Mouse (Mus musculus) limb, embryonic 15.5 days (tissue): ENCODE results near the gene E130208F15Rik. TPM values are rescaled to one million over a fixed set of nuclear protein-coding genes. Genes with fewer than 3 reads are reported as not detected.

Source experiments
- ATAC-seq: fragments of 200-750 bp; cut with Nextera tagmentation; 2 replicates; pipeline ENCODE4 v1.8.0; 2017; ENCODE audit warnings: low read depth, moderate TSS enrichment; ENCODE audit not compliant: insufficient number of reproducible peaks, low FRiP score, low TSS enrichment
- H3K27ac ChIP-seq: fragments of 300-500 bp; sonication (generic); 2 replicates; pipeline ENCODE4 v1.5.1; 2015; ENCODE audit warnings: moderate library complexity, mild to moderate bottlenecking, inconsistent platforms
- H3K27me3 ChIP-seq: fragments of 300-500 bp; sonication (generic); 2 replicates; pipeline ENCODE4 v1.6.1; 2015; ENCODE audit warnings: inconsistent platforms
- H3K36me3 ChIP-seq: fragments of 300-500 bp; sonication (generic); 2 replicates; pipeline ENCODE4 v1.6.1; 2015; ENCODE audit warnings: inconsistent platforms
- H3K4me1 ChIP-seq: fragments of 300-500 bp; sonication (generic); 2 replicates; pipeline ENCODE4 v1.6.1; 2015; ENCODE audit warnings: inconsistent platforms
- H3K4me2 ChIP-seq: fragments of 300-500 bp; sonication (generic); 2 replicates; pipeline ENCODE4 v1.6.1; 2015; ENCODE audit warnings: mild to moderate bottlenecking, inconsistent platforms
- H3K4me3 ChIP-seq: fragments of 300-500 bp; sonication (generic); 2 replicates; pipeline ENCODE4 v1.5.1; 2015; ENCODE audit warnings: mild to moderate bottlenecking, inconsistent platforms
- H3K9ac ChIP-seq: fragments of 300-500 bp; sonication (generic); 2 replicates; pipeline ENCODE4 v1.6.1; 2015; ENCODE audit warnings: inconsistent platforms
- H3K9me3 ChIP-seq: fragments of 300-500 bp; sonication (generic); 2 replicates; pipeline ENCODE4 v1.6.1; 2016; ENCODE audit warnings: inconsistent platforms
- WGBS: fragments of 180-500 bp; shearing (Covaris S2); methylation state at CpG from one replicate; pipeline ENCODE4 v1.1.7; 2015; 5-methylcytosine and 5-hydroxymethylcytosine counted together
- polyA plus RNA-seq: library from polyadenylated mRNA; unstranded; fragments of >200 nt; fragmentation: Nextera tagmentation; extraction: Ambion mirVana; gene quantifications from 2 replicates; pipeline ENCODE4 v1.2.1, GENCODE M21; 2015

E130208F15Rik gene
- polyA plus RNA-seq, 1 experiment from 2014 or later, result not detected

GRCm38 (mm10) chr7:30346635-30347379 lies 25.3 kb downstream of the E130208F15Rik start:
- no peak for ATAC-seq
- H3K36me3 ChIP-seq, result no peaks in the 10 kb centered on the region
- WGBS, result 21% methylated on average over 21 of the region's 21 CpGs
- peaks cover 7% of the 10 kb centered on the region; the same call in 1 of the 2 replicates for H3K4me1 ChIP-seq
- no peaks in the 10 kb centered on the region for H3K9me3 ChIP-seq
- H3K4me3 ChIP-seq, result no peak overlapping the region
- H3K9ac ChIP-seq, result no peak overlapping the region
- H3K27ac ChIP-seq, result no peak overlapping the region
- no peak overlapping the region for H3K4me2 ChIP-seq
- peaks cover 37% of the 10 kb centered on the region for H3K27me3 ChIP-seq

GRCm38 (mm10) chr7:30347828-30348227 lies 26.3 kb downstream of the E130208F15Rik start:
- H3K4me3 ChIP-seq, result no peak overlapping the region
- no peaks in the 10 kb centered on the region for H3K36me3 ChIP-seq
- WGBS, result 2% methylated on average over 30 of the region's 30 CpGs
- no peak overlapping the region for H3K9ac ChIP-seq
- H3K27ac ChIP-seq, result no peak overlapping the region
- no peak overlapping the region for H3K4me2 ChIP-seq
- peaks cover 37% of the 10 kb centered on the region for H3K27me3 ChIP-seq
- no peak for ATAC-seq
- no peaks in the 10 kb centered on the region for H3K9me3 ChIP-seq
- H3K4me1 ChIP-seq, result peaks cover 7% of the 10 kb centered on the region; the same call in 1 of the 2 replicates

- no peak for ATAC-seq
- Histone ChIP-seq H3K4me1 (no peaks in the 10 kb centered on the region), H3K27ac (no peak overlapping the region), H3K9me3 (no peaks in the 10 kb centered on the region), H3K4me2 (no peak overlapping the region), H3K4me3 (no peak overlapping the region), H3K27me3 (peaks cover 21% of the 10 kb centered on the region), H3K36me3 (0 out of 2 replicates have a peak, but pooled peaks cover 11% of the 10 kb centered on the region), H3K9ac (no peak overlapping the region)
- WGBS, result 14% methylated on average over 6 of the region's 6 CpGs
Measured at GRCm38 (mm10) chr7:30353279-30353822, 31.8 kb downstream of the E130208F15Rik start.

GRCm38 (mm10) chr7:30354059-30354458 lies 32.5 kb downstream of the E130208F15Rik start:
- no peaks in the 10 kb centered on the region for H3K9me3 ChIP-seq
- no peak for ATAC-seq
- no peak overlapping the region for H3K4me2 ChIP-seq
- no peak overlapping the region for H3K27ac ChIP-seq
- 62% methylated on average over 4 of the region's 4 CpGs for WGBS
- no peak overlapping the region for H3K4me3 ChIP-seq
- H3K36me3 ChIP-seq, result 0 out of 2 replicates have a peak, but pooled peaks cover 11% of the 10 kb centered on the region
- H3K9ac ChIP-seq, result no peak overlapping the region
- peaks cover 16% of the 10 kb centered on the region for H3K27me3 ChIP-seq
- H3K4me1 ChIP-seq, result peaks cover 1% of the 10 kb centered on the region; the same call in 1 of the 2 replicates

GRCm38 (mm10) chr7:30358378-30359186 lies 37.0 kb downstream of the E130208F15Rik start:
- no peaks in the 10 kb centered on the region for H3K27me3 ChIP-seq
- WGBS, result 81% methylated on average over 7 of the region's 7 CpGs
- ATAC-seq, result no peak
- no peak overlapping the region for H3K4me3 ChIP-seq
- peaks cover 33% of the 10 kb centered on the region for H3K4me1 ChIP-seq
- no peaks in the 10 kb centered on the region for H3K9me3 ChIP-seq
- H3K36me3 ChIP-seq, result peaks cover 26% of the 10 kb centered on the region
- no peak overlapping the region for H3K27ac ChIP-seq
- no peak overlapping the region for H3K4me2 ChIP-seq
- no peak overlapping the region for H3K9ac ChIP-seq

GRCm38 (mm10) chr7:30359276-30359865 lies 37.8 kb downstream of the E130208F15Rik start:
- H3K4me1 ChIP-seq, result peaks cover 33% of the 10 kb centered on the region
- no peak overlapping the region for H3K27ac ChIP-seq
- H3K36me3 ChIP-seq, result peaks cover 26% of the 10 kb centered on the region
- no peak overlapping the region for H3K4me3 ChIP-seq
- H3K4me2 ChIP-seq, result no peak overlapping the region
- H3K9ac ChIP-seq, result no peak overlapping the region
- no peak for ATAC-seq
- no peaks in the 10 kb centered on the region for H3K9me3 ChIP-seq
- H3K27me3 ChIP-seq, result peaks cover 6% of the 10 kb centered on the region
- WGBS, result 83% methylated on average over 31 of the region's 31 CpGs

- Histone ChIP-seq H3K36me3 (peaks cover 26% of the 10 kb centered on the region), H3K4me1 (peaks cover 33% of the 10 kb centered on the region), H3K27ac (no peak overlapping the region), H3K4me2 (no peak overlapping the region), H3K9ac (no peak overlapping the region), H3K9me3 (no peaks in the 10 kb centered on the region), H3K27me3 (peaks cover 10% of the 10 kb centered on the region), H3K4me3 (no peak overlapping the region)
- ATAC-seq, result no peak
- 92% methylated on average over 17 of the region's 17 CpGs for WGBS
Measured at GRCm38 (mm10) chr7:30360028-30360427, 38.5 kb downstream of the E130208F15Rik start.

GRCm38 (mm10) chr7:30362652-30363343 lies 41.3 kb downstream of the E130208F15Rik start, which contains the start of gene Lrfn3:
Gene Lrfn3 (minus strand): TSS chr7:30362772.
- peaks cover 10% of the 10 kb centered on the region for H3K27me3 ChIP-seq
- H3K9ac ChIP-seq, result peak within 1 kb of the TSS; percentile 60
- peaks cover 15% of the 10 kb centered on the region for H3K36me3 ChIP-seq
- H3K4me2 ChIP-seq, result peak within 1 kb of the TSS; percentile 63
- ATAC-seq, result peak; percentile 30; the same call in 1 of the 2 replicates
- WGBS, result 1% methylated on average over 49 of the region's 55 CpGs
- H3K27ac ChIP-seq, result peak within 1 kb of the TSS; percentile 50
- H3K9me3 ChIP-seq, result no peaks in the 10 kb centered on the region
- H3K4me3 ChIP-seq, result peak within 1 kb of the TSS; percentile 65
- H3K4me1 ChIP-seq, result peaks cover 33% of the 10 kb centered on the region

GRCm38 (mm10) chr7:30363344-30363738 lies 41.8 kb downstream of the E130208F15Rik start:
- Histone ChIP-seq H3K36me3 (peaks cover 15% of the 10 kb centered on the region), H3K4me3 (peak overlapping the region; percentile 65), H3K4me2 (peak overlapping the region; percentile 63), H3K27me3 (peaks cover 10% of the 10 kb centered on the region), H3K4me1 (peaks cover 33% of the 10 kb centered on the region), H3K9ac (no peak overlapping the region), H3K9me3 (no peaks in the 10 kb centered on the region), H3K27ac (no peak overlapping the region)
- 54% methylated on average over 6 of the region's 6 CpGs for WGBS
- no peak for ATAC-seq

- ATAC-seq, result no peak
- Histone ChIP-seq H3K27ac (no peak overlapping the region), H3K4me1 (peaks cover 7% of the 10 kb centered on the region; the same call in 1 of the 2 replicates), H3K4me3 (no peak overlapping the region), H3K4me2 (no peak overlapping the region), H3K9ac (no peak overlapping the region), H3K27me3 (peaks cover 10% of the 10 kb centered on the region), H3K9me3 (no peaks in the 10 kb centered on the region), H3K36me3 (no peaks in the 10 kb centered on the region)
- 72% methylated on average over 2 of the region's 2 CpGs for WGBS
Measured at GRCm38 (mm10) chr7:30367466-30367865, 45.9 kb downstream of the E130208F15Rik start.
